Mouse (Mus musculus) adrenal gland, postnatal 0 days (tissue): ENCODE data around the gene Msx2. TPM values are rescaled to one million over a fixed set of nuclear protein-coding genes. Genes with fewer than 3 reads are reported as not detected.

Source experiments
- polyA plus RNA-seq: library from polyadenylated mRNA; unstranded; fragments of >200 nt; fragmentation: Nextera tagmentation; extraction: Ambion mirVana; gene quantifications from 2 replicates; pipeline ENCODE4 v1.2.1, GENCODE M21; 2015

Gene Msx2
- polyA plus RNA-seq: 0.12 and 0.36 TPM in 2 replicates

GRCm38 (mm10) chr13:53472614-53473124 is at the start of gene Msx2:
TSS of gene Msx2 (minus strand) at chr13:53473074.

Other genes starting within 250 kb of the Msx2 start
- 6.6 and 8.5 TPM in 2 replicates for gene Ror2, start 186.9 kb downstream of the Msx2 start, polyA plus RNA-seq
- gene Sptlc1, start 95.7 kb downstream of the Msx2 start, polyA plus RNA-seq: 30.8 and 53.1 TPM in 2 replicates